Mouse (Mus musculus): ENCODE measurements around the gene Ncoa3. TPM values are rescaled to one million over a fixed set of nuclear protein-coding genes. Genes with fewer than 3 reads are reported as not detected.

Ncoa3 gene
- polyA plus RNA-seq, 1 experiment from 2014 or later: 17.4 TPM

DNA sequence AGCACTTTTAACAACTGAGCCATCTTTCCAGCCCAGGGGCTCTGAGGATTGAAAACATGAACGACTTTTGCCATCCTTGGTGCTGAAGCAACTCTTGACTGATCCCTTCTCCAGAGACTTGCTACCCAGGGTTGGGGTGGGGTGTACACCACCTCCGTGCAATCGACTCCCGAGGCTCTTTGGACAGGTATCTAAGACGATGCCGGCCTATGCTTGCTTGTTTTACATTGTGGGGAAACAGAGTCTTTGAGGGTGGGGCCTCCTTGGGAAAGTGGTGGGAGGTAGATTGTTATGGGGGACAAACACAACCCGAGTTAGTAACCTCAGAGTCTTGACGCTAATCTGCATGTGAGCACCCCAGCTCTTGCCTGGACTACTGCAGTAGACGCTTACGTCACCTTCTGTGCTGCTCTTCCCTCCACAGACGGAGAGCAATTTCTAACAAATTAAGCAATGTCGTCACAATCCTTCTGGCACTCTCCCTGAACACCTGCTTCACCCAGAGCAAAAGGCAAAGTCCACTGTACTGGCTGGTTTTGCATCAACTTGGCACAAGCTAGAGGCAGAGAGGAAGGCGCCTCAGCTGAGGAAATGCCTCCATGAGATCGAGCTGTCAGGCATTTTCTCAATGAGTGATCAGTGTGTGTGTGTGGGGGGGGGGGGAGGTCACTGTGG, 129.4 kb downstream of the Ncoa3 start:
- Histone ChIP-seq H3K4me1 (peaks cover 6% of the 10 kb centered on the region; the same call in 1 of the 2 replicates), H3K27ac (no peak overlapping the region; the same call in 1 of the 2 replicates), H3K9me3 (no peaks in the 10 kb centered on the region), H3K27me3 (no peaks in the 10 kb centered on the region), H3K4me3 (no peak overlapping the region), H3K9ac (no peak overlapping the region), H3K36me3 (peaks cover 92% of the 10 kb centered on the region), H3K4me2 (replicated peaks) (no peak overlapping the region)
- ATAC-seq (ENCODE audit: low FRiP score, low read depth): no peak
- WGBS: 87% methylated on average over 14 of the region's 14 CpGs

DNA sequence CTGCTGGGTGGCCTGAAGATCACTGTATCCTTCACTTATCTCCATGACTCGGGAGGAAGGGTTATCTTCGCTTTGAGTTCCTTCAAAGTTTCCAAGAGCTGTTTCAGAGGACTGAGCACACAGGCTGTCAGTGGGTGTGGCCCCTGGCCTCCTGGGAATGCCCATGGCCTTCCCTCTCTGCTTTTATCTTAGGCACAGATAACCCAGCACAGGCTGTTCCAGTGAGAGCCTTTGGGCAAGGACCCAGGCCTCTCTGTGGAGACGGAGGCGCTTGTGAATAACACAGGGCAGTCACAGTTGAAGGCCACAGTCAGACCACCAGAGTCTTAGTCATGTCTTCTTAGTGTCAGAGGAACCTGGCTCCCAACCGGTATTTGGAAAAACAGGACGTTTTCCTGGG, 130.3 kb downstream of the Ncoa3 start:
- Histone ChIP-seq H3K27me3 (no peaks in the 10 kb centered on the region), H3K4me3 (no peak overlapping the region), H3K4me2 (replicated peaks) (no peak overlapping the region), H3K36me3 (peaks cover 93% of the 10 kb centered on the region), H3K4me1 (peaks cover 6% of the 10 kb centered on the region; the same call in 1 of the 2 replicates), H3K27ac (no peak overlapping the region), H3K9ac (no peak overlapping the region), H3K9me3 (no peaks in the 10 kb centered on the region)
- ATAC-seq (ENCODE audit: low FRiP score, low read depth): no peak
- WGBS: 87% methylated on average over 6 of the region's 6 CpGs

Other genes starting within 250 kb of the Ncoa3 start
- 59.4 and 65.7 TPM in 2 replicates for gene Zmynd8, start 93.6 kb upstream of the Ncoa3 start, polyA plus RNA-seq (2015; fragmentation: Nextera tagmentation; extraction: Ambion mirVana)
- 171 and 181 TPM in 2 replicates for gene Sulf2, start 163.0 kb downstream of the Ncoa3 start, polyA plus RNA-seq (2015; fragmentation: Nextera tagmentation; extraction: Ambion mirVana)

Measured in limb, embryonic 13.5 days (tissue).